Mouse (Mus musculus): Measurements from ENCODE around the gene Trpv3.
"Not testable (repeated sequence)": the region's sequence is repeated elsewhere in the genome, so short reads cannot be mapped to it uniquely, and the experiment has no call there.

The Trpv3 gene

DNA sequence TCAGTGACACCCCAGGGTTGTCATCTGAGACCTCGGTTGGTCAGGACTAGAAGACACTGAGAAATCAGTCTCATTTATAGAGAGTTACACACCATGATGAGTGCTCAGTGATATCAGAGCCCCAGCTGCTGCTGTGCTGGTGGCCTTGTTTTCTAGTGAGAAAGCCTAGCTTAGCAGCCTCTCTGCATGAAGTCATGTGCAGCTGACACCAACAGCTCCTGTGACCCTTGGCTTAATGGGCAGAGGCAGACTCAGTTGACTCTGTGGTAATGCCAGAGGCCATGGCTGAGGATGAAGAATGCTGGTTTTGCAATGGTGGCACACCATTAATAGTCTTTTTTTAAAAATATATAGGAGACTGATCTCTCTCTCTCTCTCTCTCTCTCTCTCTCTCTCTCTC lies 22.4 kb downstream of the Trpv3 start:
- no peak for DNase-seq

DNA sequence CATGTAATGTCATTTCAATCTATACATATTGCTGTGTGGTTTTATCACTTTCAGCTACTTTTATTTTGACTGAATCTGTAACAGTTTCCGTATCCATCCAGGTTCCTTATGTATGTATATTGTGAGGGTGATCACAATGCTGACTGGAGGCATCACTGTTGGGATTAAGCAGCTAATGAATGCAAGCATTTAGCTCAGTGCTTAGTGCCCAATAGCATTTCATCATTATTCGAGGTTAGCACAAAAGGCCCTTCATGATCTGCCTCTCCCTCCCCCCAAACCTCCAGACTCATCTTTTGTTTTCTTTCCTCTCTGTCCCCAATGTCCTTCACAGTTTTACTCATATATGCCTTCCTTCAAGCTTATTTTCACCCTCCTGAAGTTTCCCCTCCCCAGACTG lies 35.9 kb downstream of the Trpv3 start:
- DNase-seq: no peak

DNA sequence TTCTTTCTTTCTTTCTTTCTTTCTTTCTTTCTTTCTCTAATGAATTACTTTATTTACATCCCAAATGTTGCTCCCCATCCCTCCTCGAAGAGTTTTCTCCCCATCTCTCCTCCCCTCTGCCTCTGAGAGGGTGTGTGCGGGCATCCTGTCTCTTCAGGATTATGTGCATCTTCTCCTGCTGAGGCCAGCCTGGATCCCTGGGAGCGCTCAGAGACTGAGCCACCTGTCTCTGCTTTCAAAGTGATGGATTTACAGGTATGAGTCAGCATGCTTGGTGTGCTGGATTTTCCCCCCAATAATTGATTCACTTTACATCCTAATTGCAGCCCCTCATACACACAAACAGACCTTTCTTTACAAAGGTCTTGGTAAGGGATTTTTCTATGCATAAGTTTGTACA lies 48.8 kb downstream of the Trpv3 start:
- no peak for DNase-seq

DNA sequence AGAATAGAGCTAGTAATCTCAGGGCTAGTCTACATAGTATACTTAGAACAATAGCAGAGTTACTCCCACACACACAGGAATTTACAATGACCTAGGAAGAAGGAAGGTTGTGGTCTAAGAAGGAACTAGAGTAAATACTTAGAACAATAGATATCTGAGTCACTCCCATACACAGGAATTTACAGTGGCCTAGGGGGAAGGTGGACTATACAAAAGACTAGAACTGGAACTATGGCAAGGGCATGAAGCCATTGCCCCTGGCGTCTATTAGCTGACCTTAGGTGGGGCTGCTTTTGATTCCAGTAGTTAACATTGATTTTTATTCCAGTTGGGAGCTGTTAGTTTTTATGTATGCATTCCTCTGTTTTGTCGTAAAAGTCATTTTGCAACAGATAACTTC lies 51.4 kb downstream of the Trpv3 start:
- DNase-seq: not testable (repeated sequence)

DNA sequence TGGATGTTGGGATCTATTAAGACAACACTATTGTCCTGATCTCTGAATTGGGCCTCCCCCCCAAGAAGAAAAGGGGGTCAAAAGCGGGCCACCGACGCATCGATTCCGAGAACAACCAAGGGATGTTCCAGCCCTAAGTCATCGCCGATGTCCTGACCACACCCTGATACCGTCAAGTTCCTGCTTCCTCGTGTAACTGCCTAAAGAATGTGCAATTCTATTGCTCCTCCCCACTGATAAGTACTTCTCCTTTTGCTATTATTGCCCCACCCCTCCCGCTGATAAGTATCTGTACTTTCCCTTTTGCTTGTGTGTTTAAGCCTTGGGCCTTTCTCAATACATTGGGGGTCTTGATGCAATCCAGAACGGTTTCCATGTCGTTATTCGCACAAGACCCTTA lies 53.9 kb downstream of the Trpv3 start:
- DNase-seq: not testable (repeated sequence)

DNA sequence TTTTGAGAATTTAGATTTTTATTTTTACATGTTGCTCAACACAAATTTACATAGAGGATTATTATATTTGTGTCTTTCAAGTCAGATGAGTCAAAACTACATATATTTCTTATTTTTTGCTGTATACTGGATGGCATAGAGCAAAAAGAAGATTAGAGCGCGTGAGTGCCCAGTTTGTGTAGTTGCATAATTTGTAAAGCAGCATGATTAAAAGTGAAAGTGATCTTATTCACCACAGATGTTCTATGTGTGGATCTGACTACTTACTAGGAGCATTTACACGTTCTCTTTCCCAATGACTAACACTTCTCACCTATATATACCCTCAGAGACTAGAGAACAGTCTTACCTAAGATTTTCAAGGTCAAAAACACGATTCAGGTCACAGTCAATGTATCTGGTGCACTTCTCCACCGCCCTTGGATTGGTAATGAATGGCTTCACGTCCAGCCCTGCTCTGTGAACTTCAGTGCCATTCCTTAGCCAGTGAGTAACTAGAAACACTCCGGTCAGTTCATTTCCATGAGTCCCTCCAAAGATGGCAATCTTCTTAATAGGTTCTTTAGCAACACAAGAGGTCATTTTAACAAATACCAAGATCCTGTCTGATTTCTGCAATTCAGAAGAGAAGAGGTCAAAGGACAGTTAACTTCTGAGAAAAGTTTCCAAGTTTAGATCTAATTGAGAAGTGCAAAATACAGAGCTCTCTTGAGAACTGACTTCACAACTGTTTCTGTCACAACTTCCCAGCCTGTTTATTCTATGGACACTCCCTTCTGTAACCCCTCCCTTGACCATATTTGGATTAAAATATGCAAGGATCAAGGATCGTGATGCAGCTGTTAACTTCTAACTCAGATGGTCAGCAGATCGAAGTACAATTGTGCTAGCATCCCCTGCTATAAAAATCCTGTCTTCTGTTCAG lies 57.0 kb downstream of the Trpv3 start:
- no peak for DNase-seq

DNA sequence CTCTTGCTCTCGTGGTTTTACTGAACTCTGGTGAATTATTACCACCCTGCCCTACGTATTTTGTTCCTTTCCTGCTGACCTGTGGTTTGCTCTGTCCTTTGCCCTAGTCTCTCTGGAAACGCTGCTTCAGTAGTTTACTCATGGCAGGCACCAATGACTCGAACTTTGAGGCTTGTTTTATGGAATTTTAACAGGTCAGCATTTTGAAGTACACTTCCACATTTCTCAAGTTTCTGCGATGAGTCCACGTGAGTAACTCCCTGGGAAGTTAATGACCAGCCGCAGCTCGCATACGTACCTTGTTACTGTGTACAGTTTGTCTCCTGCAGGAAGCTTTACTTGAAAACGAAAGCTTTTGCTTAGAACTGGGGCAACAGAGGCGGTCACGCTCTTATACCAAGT lies 59.3 kb downstream of the Trpv3 start:
- DNase-seq: no peak

DNA sequence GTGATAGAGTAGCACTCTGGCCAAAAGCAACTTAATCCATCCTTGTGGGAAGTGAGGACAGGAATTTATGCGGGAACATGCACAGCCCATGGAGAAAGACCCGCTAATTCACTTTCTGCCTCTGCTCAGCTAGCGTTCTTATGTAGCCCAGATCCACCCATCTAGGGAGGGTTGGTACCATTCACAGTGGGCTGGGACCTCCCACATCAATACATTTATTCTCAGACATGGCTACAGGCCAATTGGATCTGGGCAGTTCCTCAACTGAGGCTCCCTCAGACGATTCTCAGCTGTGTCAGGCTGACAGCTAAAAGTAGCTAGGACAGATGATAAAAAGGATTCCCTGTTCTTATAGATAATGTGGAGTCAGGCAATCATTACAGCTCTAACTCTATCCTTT lies 60.2 kb downstream of the Trpv3 start:
- peak; percentile 8 for DNase-seq

DNA sequence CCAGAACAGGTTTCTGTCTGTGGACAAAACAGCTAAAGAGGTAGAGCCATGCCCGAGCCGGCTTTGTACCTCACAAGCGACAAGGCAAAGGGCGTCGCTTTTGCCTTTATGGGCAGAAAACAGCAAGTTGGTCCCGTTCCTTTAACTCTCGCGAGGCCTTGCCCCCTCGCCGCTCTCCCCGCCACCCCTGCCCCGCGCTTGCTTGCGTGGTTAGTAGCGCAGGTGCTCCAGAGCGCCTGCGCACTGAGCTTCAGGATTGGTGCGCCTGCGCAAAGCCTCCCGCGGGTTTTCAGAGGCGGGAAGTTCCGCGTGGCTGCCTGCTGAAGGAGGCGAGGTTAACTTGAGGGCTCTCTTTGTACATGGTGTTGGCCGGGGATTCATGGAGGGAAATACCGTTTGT lies 62.3 kb downstream of the Trpv3 start, which contains the start of the genes Aspa, Gm49340 and Spata22:
Aspa (minus strand) TSS at position 155 of the 400 bp plus-strand sequence.
Gm49340 (plus strand) TSS at position 300 of the 400 bp plus-strand sequence.
Spata22 (plus strand) TSS at position 300 of the 400 bp plus-strand sequence.
- no peak for DNase-seq

DNA sequence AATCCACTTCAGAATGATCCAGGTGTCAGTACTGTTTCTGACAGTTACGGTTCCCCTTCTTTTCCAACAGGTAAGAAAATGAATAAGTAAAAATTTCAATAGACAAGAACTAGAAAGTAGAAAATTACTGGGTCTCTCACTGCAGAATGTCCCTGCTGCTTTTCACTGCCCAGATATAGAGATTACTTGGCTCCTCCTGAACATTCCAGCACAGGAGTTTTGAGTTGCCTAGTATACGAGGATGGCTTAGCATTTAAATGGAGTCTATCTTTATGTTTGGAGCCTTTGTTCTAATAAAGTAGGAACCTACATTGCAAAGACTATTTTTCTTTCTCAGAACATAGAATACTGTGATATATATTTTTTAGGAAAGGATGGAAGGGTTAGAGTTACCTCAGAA lies 66.2 kb downstream of the Trpv3 start:
- DNase-seq: no peak

DNA sequence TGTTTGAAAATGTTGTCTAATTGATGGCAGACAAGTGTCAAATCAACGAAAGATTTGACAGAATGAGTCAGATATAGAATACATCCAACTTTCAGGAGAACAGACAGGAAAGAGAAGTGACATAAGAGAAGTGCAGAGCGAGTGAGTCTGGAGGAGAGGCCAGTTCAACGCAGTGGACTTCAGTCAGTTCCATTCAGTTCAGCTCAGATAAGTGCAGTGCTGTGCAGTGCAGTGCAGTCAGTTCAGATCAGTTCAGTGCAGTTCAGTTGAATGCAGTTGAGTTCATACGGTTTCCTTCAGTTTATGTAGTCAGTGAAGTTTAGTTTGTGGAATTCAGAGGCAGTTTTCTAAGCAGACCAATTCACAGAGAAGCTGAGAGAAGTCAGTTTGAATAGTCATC lies 69.7 kb downstream of the Trpv3 start:
- no peak for DNase-seq

Measured in right cerebral cortex, adult 18-20 months (tissue).